Mouse (Mus musculus): Measurements from ENCODE around the gene Vmn1r57. TPM values are rescaled to one million over a fixed set of nuclear protein-coding genes. Genes with fewer than 3 reads are reported as not detected.
"Not testable (repeated sequence)": the region's sequence is repeated elsewhere in the genome, so short reads cannot be mapped to it uniquely, and the experiment has no call there.

Vmn1r57 gene
- not detected in 2 replicates for polyA plus RNA-seq (2012; ENCODE audit: insufficient read depth, low replicate concordance)

DNA sequence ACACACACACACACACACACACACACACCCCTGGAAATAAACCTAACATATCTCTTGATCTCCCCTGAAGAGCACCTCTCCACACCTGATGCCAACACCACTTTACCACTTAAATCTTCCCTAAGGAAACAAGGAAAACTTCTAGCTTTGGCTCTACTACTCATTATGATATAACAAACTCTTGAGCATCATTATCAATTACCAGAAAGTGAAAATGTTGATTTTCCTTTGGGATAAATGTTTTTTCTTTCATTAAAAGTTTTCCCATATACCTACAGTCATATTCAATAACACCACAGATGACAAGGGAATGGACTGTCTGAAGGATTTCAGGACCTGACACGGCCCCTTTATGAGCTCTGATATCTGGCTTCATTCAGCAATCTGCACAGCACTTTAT lies at the start of gene Vmn1r57:
Gene Vmn1r57, plus strand, starts transcription at position 301 of the 400 bp plus-strand sequence.
- not testable (repeated sequence) for H3K36me3 ChIP-seq (replicated peaks; ENCODE audit: low read length); H3K4me3 ChIP-seq (replicated peaks); H3K4me1 ChIP-seq; H3K27me3 ChIP-seq (replicated peaks); H3K9me3 ChIP-seq

DNA sequence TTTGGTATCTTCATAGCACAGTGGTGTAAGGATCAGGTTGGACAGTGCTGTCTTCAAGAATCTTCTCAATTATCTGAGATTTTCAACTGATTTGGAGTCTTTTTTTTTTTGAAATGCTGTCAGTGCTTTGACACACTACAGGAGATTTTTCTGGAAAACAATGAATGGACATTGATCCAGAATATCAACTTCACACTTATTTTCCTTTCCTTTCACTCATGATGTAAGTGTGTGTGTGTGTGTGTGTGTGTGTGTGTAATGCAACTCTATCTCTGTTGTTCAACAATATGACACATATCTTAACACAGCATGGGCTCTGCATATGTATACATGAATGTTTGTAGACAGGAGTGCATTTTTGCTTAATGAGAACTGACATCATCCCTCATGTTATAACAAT lies 21.6 kb upstream of the Vmn1r57 start, which contains the start of gene Vmn1r56:
Gene Vmn1r56, minus strand, starts transcription at position 101 of the 400 bp plus-strand sequence.
- not testable (repeated sequence) for H3K4me1 ChIP-seq; H3K36me3 ChIP-seq (replicated peaks; ENCODE audit: low read length); H3K9me3 ChIP-seq; H3K27me3 ChIP-seq (replicated peaks); H3K4me3 ChIP-seq (replicated peaks)

- no peaks in the 10 kb centered on the region for H3K9me3 ChIP-seq
- H3K27me3 ChIP-seq (replicated peaks), result no peaks in the 10 kb centered on the region
- no peaks in the 10 kb centered on the region for H3K4me1 ChIP-seq
- H3K4me3 ChIP-seq (replicated peaks), result no peak overlapping the region
- no peaks in the 10 kb centered on the region for H3K36me3 ChIP-seq (replicated peaks; ENCODE audit: low read length)
- no peak for TF ChIP-seq GATA1 (IDR thresholded peaks at IDR 0.05; ENCODE audit: borderline replicate concordance, low read length)
- no peak for TF ChIP-seq FLI1 (IDR thresholded peaks at IDR 0.05; ENCODE audit: low read length)
Observed at GRCm38 (mm10) chr7:5263051-5263450, 44.8 kb downstream of the Vmn1r57 start.

Other genes starting within 250 kb of the Vmn1r57 start
- 0.06 TPM in 1 of 2 replicates, not detected in the other for gene Sbk3, start 247.3 kb upstream of the Vmn1r57 start, polyA plus RNA-seq (2012; ENCODE audit: insufficient read depth, low replicate concordance)
- gene Zfp579, start 222.3 kb upstream of the Vmn1r57 start, polyA plus RNA-seq (2012; ENCODE audit: insufficient read depth, low replicate concordance), result 48.1 and 103 TPM in 2 replicates
- gene Zfp524, start 204.1 kb upstream of the Vmn1r57 start, polyA plus RNA-seq (2012; ENCODE audit: insufficient read depth, low replicate concordance), result 68.6 and 88.3 TPM in 2 replicates
- 17.2 and 28.0 TPM in 2 replicates for gene Fiz1, start 203.8 kb upstream of the Vmn1r57 start, polyA plus RNA-seq (2012; ENCODE audit: insufficient read depth, low replicate concordance)
- gene Gm44973, start 203.0 kb upstream of the Vmn1r57 start, polyA plus RNA-seq (2012; ENCODE audit: insufficient read depth, low replicate concordance), result not detected in 2 replicates
- gene Zfp865, start 198.1 kb upstream of the Vmn1r57 start, polyA plus RNA-seq (2012; ENCODE audit: insufficient read depth, low replicate concordance), result 30.6 and 81.9 TPM in 2 replicates
- gene Ccdc106, start 197.9 kb upstream of the Vmn1r57 start, polyA plus RNA-seq (2012; ENCODE audit: insufficient read depth, low replicate concordance), result 7.3 and 34.4 TPM in 2 replicates
- gene 4632433K11Rik, start 184.4 kb upstream of the Vmn1r57 start, polyA plus RNA-seq (2012; ENCODE audit: insufficient read depth, low replicate concordance), result not detected in 2 replicates
- 0.96 and 6.5 TPM in 2 replicates for gene Zfp784, start 180.0 kb upstream of the Vmn1r57 start, polyA plus RNA-seq (2012; ENCODE audit: insufficient read depth, low replicate concordance)
- gene Zfp580, start 167.0 kb upstream of the Vmn1r57 start, polyA plus RNA-seq (2012; ENCODE audit: insufficient read depth, low replicate concordance), result 58.5 and 224 TPM in 2 replicates
- 251 and 262 TPM in 2 replicates for gene U2af2, start 156.3 kb upstream of the Vmn1r57 start, polyA plus RNA-seq (2012; ENCODE audit: insufficient read depth, low replicate concordance)
- 687 and 1,038 TPM in 2 replicates for gene Epn1, start 138.3 kb upstream of the Vmn1r57 start, polyA plus RNA-seq (2012; ENCODE audit: insufficient read depth, low replicate concordance)
- gene Rfpl4, start 101.5 kb upstream of the Vmn1r57 start, polyA plus RNA-seq (2012; ENCODE audit: insufficient read depth, low replicate concordance), result not detected in 2 replicates
- not detected in 2 replicates for gene Rasl2-9, start 92.5 kb upstream of the Vmn1r57 start, polyA plus RNA-seq (2012; ENCODE audit: insufficient read depth, low replicate concordance)
- gene Vmn1r55, start 68.8 kb upstream of the Vmn1r57 start, polyA plus RNA-seq (2012; ENCODE audit: insufficient read depth, low replicate concordance), result not detected in 2 replicates
- gene Vmn1r56, start 21.7 kb upstream of the Vmn1r57 start, polyA plus RNA-seq (2012; ENCODE audit: insufficient read depth, low replicate concordance), result not detected in 2 replicates
- not detected in 2 replicates for gene Gm5065, start 132.0 kb downstream of the Vmn1r57 start, polyA plus RNA-seq (2012; ENCODE audit: insufficient read depth, low replicate concordance)
- gene Nlrp2, start 132.5 kb downstream of the Vmn1r57 start, polyA plus RNA-seq (2012; ENCODE audit: insufficient read depth, low replicate concordance), result not detected in 2 replicates
- gene Vmn1r58, start 194.9 kb downstream of the Vmn1r57 start, polyA plus RNA-seq (2012; ENCODE audit: insufficient read depth, low replicate concordance), result 0.31 TPM in 1 of 2 replicates, not detected in the other
- not detected in 2 replicates for gene Vmn1r59, start 238.3 kb downstream of the Vmn1r57 start, polyA plus RNA-seq (2012; ENCODE audit: insufficient read depth, low replicate concordance)